Mouse (Mus musculus): Measurements from ENCODE around the gene Tmprss12.
"Not testable (repeated sequence)": the region's sequence is repeated elsewhere in the genome, so short reads cannot be mapped to it uniquely, and the experiment has no call there.

The Tmprss12 gene

DNA sequence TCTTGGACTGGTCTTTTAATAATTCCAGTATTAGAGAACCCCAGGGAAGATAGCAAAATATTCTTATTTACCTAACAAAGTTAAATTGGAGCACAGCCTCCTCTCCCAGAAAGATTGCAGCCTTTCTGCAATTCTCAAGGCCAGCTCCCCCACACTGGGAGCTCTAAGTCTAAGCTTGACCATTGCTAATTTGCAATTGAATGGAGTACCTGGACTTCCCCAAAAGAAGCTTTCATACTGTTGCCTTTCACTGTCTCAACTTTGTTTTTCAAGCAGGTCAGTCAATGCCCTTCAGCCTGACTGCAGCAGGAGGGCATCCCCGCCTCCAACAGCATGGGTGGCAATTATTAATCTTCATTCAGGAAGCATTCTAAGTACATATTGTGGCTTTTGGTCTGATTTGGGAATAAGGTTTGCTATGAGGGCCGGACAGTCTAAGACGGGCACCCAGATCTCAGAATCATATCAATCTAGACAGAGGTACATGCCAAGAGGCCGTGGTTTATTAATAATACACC lies 6.8 kb upstream of the Tmprss12 start:
- not testable (repeated sequence) for DNase-seq (ENCODE audit: low spot score)

DNA sequence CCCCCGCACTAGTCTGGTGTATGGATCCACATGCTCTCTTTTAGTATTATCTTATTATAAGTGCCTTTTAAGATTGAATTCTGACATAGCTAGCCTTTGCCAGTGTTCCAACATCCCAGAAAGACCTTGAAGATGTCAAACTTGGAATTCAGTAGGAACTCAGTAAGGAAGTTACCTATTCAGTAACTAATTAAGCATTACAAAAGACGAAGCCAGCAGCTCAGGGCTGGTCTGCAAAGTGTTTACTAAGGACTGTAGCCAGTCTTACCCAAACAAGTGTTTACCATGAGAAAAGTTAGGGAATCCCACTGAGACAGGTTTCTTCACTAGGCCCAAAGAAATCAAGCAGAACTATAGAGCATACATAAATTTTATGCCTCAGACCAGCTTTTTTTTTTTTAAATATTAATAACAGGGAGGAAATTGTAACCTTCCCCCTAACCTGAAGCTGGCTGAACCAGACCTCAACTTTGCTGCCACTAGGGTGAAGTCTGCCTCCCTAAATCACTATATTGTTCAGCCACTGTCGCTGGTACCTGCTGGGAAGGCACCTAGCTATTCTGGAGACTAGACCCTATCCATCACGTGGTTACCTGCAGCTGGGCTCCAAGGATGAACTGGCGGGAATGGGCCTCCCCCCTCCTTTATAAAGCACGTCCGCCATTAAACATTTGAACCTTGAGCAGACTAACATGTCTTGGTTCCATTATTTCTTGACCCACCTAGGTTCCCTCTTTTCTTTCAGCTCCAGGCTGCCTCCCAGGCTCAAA lies 5.7 kb upstream of the Tmprss12 start:
- DNase-seq (ENCODE audit: low spot score), result no peak

DNA sequence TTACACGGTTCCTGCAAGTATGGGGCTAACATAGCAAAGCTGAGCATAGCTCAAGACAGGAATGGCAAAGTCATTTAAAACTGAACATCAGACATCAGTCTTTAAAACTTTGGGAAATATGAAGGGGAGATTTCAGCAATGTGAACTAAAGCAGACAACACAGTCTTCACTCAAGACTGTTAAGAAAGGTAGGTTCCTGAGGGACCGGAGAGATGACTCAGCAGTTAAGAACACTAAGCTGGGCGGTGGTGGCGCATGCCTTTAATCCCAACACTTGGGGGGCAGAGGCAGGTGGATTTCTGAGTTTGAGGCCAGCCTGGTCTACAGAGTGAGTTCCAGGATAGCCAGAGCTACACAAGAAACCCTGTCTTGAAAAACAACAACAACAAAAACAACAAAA lies 4.2 kb upstream of the Tmprss12 start:
- no peak for DNase-seq (ENCODE audit: low spot score)

DNA sequence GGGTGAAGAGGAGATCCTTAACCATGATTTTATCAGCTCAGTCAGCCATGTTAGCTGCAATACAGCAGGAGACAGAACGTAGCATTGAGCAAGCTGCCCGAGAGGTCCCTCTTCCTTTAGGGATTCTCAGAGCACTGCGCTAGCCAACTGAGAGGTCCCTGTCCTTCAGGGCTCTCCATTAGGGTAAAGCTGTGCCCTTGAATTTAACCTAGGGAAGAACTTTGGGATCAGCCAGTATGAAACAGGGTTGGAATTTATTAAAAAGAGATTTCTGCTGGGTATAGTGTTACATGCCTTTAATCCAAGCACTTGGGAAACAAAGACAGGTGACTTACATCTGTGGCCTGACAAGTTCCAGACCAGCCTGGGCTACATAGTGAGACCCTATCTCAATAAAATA lies 3.1 kb upstream of the Tmprss12 start:
- no peak for DNase-seq (ENCODE audit: low spot score)

DNA sequence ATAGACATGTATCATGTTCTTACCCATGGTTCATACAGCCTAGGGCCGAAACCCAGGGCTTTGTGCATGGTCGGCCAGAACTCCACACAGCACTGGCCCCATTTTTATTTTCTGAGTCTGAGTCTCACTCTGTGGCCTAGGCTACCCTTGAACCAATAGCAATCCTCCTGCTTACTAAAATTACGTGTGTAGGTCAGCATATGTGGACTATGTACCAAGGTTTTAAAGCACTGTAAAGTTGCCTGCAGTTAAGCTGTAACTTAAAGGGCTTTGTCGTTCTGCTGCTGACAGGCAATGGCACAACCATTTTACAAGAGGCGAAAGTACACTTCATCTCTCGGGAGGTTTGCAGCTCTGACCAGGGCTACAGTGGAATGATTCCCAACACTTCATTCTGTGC lies 8.3 kb downstream of the Tmprss12 start:
- no peak for DNase-seq (ENCODE audit: low spot score)

DNA sequence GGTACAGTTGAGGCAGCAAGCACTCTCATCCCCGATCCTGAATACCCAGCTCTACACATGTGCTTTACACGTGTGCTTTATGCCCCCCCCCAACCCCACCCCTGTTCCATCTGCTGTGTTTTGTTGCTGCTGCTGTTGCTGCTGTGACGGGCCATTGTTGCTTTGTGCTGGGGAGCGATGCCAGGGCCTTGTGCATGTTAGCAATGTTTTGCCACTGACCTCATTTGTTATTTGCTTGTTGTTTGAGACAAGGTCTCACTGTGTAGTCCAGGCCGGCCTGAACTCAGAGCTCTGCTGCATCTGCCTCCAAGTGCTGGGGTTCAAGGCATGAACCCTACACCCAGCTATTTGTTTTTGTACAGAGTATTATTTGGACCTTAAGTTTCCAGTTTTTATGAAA lies 10.2 kb downstream of the Tmprss12 start:
- DNase-seq (ENCODE audit: low spot score), result no peak

DNA sequence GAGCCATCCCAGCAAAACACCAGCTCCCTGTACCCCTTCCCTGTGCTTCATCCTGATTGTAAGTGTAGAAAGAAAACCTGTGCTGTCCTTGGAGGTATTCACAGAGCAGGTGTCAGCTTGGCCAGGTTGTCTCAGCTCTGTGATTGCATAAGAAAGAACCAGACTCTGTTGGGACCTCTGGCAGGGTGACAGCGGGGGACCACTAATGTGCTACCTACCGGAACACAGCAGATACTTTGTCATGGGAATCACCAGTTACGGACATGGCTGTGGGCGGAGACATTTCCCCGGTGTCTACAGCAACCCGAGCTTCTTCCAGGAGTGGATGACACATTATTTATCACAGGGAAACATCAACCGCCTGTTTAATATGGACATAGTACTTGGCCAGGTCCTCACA lies 11.7 kb downstream of the Tmprss12 start:
- DNase-seq (ENCODE audit: low spot score), result no peak

DNA sequence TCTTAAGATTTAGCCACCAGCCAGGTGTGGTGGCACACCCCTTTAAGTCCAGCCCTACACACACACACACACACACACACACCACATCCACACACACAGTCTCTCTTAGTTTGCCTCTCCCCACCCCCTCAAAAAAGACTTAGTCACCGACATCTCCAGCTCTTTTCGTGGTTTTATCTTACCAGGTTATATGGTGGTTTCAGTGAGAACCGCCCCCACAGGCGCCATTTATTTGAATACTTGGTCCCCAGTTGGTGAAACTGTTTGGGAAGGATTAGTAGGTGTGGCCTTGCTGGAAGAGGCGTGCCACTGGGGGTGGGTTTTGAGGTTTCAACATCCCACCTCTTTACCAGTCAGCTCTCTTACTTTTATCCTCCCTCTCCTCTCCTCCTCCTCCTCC lies 17.2 kb downstream of the Tmprss12 start:
- DNase-seq (ENCODE audit: low spot score), result no peak

DNA sequence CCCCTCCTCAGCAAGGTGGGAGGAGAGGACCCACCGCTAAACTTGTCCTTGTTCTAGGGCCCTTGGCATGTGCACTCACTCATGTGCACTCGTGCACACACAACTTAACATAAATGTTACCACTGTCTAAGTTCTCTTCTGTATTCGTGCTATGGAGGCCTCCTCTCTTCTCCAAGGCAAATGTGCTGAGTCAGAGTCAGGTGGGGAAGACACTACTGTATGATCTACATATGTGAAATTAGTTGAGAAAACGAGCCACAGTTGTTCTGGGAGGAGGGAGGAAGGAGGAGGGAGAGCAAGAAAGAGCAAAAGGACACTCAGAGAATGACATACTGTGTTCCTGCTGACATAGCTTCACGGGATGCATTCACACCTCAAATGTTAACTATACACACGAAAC lies 19.9 kb downstream of the Tmprss12 start:
- peak; percentile 25 for DNase-seq (ENCODE audit: low spot score)

DNA sequence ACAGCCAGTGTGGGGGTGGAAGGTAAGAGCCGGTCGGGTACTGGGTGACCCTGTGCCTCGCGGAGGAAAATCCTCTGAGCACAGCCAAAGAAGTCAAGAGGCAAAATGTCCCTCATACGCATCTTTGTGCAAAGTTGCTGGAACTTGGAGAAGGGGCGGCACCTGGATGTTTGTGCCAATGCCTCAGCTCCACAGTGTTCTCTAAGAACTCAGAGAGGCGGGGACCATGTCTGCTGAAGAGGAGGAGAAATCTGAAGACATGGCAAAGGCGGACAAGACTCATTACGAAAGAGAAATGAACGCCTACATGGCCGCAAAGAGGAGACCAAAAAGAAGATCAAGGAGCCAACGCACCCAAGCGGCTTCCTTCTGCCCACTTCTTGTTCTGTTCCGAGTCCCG lies 20.9 kb downstream of the Tmprss12 start:
- DNase-seq (ENCODE audit: low spot score), result no peak

DNA sequence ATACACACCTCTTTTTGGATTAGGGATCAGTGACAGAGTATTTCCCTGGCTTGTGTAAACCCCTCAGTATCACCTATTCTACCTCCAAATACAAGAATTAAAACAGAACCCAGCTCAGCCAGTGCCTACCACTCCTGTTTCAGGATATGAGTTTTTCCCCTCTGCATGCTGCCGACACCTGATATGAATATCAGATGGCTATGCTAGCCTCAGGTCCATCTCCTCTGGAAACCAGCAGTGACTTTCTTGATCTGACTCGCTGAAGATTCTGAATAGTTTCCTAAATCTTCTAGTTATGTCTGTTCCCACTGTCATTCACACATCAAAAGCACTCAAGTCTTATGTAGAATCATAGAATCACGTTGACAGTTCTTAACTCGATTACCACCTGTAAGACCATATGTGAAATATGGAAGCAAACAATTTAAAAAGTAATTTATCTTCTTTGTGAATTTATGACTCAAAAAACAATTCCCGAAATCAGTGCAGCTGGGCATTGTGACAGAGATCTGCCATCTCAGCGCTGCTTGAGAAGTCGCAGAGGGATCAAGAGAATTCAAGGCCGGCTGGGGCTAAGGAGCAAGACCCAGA lies 22.9 kb downstream of the Tmprss12 start:
- DNase-seq (ENCODE audit: low spot score), result no peak

DNA sequence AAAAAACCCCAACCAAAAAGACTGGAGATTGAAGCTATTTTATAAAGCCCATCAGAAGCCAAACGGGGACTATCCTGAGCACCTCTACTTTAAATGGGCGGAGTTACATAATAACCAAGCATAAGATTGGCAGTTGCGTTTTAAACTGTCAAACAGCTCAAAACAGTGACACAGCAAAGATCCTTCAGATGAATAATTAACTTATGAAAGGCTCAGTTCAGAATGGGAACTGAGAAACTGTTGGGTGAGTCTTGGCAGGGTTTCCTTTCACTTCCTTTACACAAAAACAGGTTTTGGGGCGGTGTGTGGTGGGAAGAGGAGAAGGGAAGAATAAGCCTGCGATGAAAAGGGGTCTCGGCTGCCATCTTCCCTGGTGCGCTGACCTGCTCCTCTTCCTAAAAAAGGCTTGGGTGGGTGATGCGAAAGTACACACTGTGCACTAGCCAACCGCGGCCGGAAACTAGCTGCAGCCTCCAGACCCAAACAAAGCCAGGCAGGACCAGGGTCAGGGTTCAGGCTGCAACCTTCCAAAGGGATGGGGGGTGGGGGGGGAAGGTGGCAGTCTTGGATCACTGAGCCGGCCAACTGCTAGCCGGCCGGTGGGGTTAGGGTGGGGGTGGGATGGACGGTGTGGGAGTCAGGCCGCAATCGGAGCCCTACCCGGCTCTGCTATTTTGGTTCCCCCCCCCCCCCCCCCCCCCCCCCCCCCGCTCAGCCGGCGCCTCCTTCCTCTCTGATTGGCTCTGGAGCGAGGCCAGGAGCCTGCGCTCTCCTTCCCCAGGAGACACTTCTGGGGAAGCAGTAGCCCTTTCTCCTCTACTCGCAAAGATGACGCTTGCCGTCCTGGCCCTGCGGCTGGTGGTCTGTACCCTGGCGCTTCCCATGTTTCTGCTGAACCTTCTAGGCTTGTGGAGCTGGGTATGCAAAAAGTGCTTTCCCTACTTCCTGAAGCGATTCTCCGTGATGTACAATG lies 23.7 kb downstream of the Tmprss12 start, which contains the start of gene Mettl7a1:
Gene Mettl7a1, plus strand, starts transcription at position 122 of the 973 bp plus-strand sequence.
- DNase-seq (ENCODE audit: low spot score), result peak; percentile 69

DNA sequence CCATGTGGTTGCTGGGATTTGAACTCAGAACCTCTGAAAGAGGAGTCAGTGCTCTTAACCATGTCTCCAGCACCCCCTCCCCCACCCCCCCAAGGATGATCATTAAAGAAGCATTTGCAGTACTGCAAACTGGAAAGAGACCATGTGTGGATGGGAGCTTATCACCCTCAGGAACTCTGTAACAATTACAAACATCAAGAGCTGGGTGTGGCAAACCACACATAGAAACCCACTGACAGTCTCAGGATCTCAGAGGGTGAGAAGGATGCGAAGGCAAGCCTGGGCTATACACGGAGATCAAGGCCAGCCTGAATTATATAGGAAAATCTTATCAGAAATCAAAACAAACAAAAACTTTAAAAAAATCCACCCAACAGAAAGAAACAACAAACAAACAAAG lies 25.6 kb downstream of the Tmprss12 start:
- no peak for DNase-seq (ENCODE audit: low spot score)

DNA sequence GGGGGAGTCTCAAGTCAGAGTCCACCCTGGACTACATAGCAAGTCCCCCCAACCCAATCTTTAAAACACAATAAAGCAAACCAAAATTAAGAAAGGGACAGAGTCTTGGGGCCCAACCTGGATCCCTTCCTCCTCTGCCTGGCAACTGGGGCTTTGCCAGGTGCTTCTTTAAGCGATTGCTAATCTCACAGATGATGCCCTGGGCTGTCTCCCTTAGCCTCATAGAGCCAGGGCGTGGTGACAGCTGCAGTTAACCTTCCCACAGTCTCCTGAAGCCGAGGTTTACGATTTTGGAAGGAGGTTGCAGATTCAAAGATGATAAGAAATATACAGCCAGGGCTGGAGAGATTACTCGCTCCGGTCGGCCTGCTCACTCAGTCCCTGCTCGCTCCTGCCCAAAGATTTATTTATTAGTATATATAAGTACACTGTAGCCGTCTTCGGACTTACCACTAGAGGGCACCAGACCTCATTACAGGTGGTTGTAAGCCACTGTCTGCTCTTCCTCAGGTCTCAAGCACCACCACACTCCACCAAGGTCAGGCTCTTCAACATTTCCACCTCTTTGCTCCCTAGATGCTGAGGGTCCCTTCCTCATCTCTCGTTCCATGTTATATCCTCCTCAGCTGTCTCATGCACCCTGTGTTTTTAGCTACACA lies 26.9 kb downstream of the Tmprss12 start:
- DNase-seq (ENCODE audit: low spot score), result peak; percentile 62

DNA sequence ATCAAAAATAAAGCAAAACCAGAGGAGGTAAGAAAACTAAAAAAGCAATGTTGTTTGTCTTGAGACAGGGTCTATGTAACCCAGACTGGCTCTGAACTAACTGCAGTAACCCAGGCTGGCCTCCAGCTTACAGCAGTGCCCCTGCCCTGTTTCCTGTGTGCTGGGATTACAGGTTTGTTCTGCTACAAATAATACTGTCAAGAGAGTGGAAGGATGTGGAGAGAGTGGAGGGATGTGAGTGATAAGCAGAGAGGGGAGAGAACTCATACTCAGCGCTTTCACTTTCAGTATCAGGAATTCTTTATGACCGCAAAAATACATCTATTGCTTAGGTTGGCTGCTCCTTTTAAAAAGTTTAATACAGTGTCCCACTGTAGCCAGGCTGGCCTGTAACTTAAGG lies 31.7 kb downstream of the Tmprss12 start:
- no peak for DNase-seq (ENCODE audit: low spot score)

DNA sequence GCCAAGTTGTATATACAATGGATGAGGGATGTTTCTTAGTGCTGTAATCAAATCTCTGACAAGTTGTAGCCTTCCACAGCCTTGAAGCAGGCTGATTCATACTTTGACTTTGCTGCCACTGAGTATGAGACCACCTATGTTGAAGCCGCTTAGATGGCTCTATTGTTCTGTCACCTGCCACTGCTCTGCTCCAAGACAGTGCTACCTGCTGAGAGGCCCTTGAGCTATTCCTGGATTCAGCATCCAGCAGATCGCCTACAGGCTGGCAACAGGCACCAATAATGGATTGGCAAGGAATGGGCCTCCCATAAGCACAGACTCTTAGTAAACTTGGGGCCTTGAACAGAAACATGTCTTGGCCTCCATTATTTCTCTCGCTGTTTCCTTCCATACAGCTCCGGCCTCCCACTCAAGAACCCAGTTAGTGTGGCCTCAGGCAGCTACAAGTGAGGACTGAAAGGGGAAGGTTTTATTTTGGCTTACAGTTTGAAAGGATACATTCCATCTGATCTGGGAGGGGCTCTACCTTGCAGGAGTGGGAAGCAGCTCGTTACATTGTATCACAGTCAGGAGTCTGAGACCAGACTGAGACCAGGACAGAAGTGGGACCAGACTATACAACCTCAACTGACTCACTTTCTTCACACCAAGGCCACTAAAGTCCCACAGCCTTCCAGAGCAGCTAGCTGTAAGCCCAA lies 34.0 kb downstream of the Tmprss12 start:
- DNase-seq (ENCODE audit: low spot score), result no peak

DNA sequence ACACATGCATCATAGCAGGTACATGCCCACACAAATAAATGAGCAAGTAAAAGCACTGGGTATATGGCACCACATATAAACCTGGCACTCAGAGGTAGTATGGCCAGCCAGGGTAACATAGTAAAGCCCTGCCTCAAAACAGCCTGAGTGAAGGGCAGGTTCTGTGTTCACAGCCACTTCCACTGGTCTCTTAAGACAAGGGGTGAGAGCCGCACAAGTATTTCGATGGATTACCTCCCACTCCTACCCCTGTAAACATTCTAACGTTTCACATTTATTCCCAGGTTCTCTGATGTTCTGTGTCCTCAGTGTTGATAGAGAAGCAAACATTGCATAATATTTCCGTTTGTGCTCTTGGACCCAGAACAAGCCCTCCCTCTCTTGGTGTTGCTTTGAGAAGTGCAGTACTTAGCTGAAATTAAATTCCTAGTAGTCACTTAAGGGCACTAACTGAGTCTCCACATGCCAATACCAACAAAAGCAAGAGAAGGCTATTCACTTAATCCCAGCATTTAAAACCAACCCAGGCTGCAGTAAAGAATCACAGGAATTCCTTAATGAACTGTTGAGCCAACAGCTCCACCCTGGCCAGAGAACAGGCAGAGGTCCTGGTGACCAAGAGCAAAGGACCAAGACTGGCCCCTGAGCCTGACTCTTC lies 37.5 kb downstream of the Tmprss12 start:
- not testable (repeated sequence) for DNase-seq (ENCODE audit: low spot score)

DNA sequence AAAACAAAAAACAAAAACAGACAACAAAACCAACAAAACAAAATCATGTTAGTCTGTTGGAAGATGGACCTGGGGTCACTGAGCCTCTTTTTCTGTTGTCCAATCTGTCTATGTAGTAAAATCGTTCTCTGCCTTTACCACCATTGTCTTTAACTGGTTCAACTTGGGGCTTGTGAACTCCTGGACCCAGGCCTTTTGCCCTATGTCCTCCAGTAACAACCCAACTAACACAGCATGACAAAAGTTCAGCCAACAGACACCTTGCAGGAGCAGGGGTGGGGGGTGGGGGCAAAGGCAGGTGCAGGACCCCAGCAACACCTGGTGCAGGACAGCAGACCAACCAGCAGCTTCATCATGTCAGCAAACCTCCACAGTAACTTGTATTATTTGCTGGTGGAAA lies 39.2 kb downstream of the Tmprss12 start:
- DNase-seq (ENCODE audit: low spot score), result no peak

DNA sequence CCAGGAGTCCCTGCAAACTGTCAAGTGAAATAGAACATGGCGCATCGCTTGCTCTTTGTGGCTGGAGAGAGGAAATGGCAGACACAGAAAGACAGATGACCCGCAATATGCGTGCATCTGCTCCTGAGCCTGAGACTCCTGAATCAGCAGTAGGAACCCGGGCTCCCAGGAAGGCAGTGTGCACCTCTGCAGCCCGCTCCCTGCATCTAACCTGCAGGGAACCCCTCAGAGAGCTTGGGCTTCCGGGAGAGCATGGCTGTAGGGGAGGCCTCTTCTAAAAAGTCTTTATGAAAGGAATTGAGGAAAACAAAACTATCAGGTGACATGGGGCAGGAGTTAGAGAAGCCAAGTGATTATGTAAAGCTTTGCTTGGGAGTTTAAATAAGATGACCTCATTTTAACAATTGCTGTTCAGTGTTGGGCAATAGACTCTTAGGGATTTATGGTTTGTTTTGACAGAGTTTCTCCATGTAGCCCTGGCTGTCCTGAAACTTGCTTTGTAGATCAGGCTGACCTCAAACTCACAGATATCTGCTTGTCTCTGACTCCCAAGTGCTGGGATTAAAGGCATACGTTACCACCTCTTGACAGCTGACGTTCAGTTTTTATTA lies 39.8 kb downstream of the Tmprss12 start:
- DNase-seq (ENCODE audit: low spot score), result no peak

DNA sequence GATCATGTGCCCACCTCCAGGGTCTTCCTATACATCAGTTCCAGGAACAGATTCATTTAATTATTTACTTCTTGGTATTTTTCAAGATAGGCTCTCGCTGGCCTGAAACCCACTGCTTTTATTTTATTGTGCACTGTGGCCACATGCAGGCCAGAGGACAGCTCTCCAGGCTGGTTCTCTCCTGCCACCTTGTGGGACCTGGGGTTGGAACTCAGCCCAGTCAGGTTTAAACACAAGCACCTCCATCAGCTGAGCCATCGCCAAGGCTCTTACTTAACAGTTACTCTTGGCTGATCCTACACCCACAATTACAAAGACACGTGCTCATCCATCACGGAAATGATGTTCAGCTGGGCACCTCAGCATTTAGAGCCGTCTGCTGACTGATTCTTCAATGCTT lies 40.5 kb downstream of the Tmprss12 start:
- DNase-seq (ENCODE audit: low spot score), result no peak

Data from c-Kit-positive CD71-positive TER-119-positive erythroid progenitor cells, embryonic 14.5 days (primary cell).